Mouse (Mus musculus): ENCODE measurements around the gene Liph.
"Not testable (repeated sequence)": the region's sequence is repeated elsewhere in the genome, so short reads cannot be mapped to it uniquely, and the experiment has no call there.

Gene Liph

GRCm38 (mm10) chr16:21976203-21976602 is 19.3 kb downstream of the Liph start:
- no peak for DNase-seq (ENCODE audit: low spot score)

GRCm38 (mm10) chr16:21971446-21971845 is 24.0 kb downstream of the Liph start:
- DNase-seq (ENCODE audit: low spot score): no peak

GRCm38 (mm10) chr16:21970536-21970935 is 24.9 kb downstream of the Liph start:
- peak; percentile 9 for DNase-seq (ENCODE audit: low spot score)

GRCm38 (mm10) chr16:21969874-21970273 is 25.6 kb downstream of the Liph start:
- no peak for DNase-seq (ENCODE audit: low spot score)

GRCm38 (mm10) chr16:21965576-21965975 is 29.9 kb downstream of the Liph start:
- no peak for DNase-seq (ENCODE audit: low spot score)

GRCm38 (mm10) chr16:21955591-21955990 is 39.9 kb downstream of the Liph start:
- no peak for DNase-seq (ENCODE audit: low spot score)

- DNase-seq (ENCODE audit: low spot score): peak; percentile 91
These were observed 48.4 kb downstream of the Liph start, which contains the start of gene Tmem41a for GRCm38 (mm10) chr16:21946761-21947715. Tmem41a (minus strand) TSS chr16:21947552.

GRCm38 (mm10) chr16:21928471-21928870 is 67.0 kb downstream of the Liph start:
- DNase-seq (ENCODE audit: low spot score): no peak

GRCm38 (mm10) chr16:21916681-21917080 is 78.8 kb downstream of the Liph start:
- DNase-seq (ENCODE audit: low spot score): no peak

GRCm38 (mm10) chr16:21913347-21913746 is 82.1 kb downstream of the Liph start:
- no peak for DNase-seq (ENCODE audit: low spot score)

- DNase-seq (ENCODE audit: low spot score): not testable (repeated sequence)
These were observed 86.6 kb downstream of the Liph start for GRCm38 (mm10) chr16:21908906-21909305.

GRCm38 (mm10) chr16:21906902-21907301 is 88.6 kb downstream of the Liph start:
- DNase-seq (ENCODE audit: low spot score): no peak

- no peak for DNase-seq (ENCODE audit: low spot score)
These were observed 89.5 kb downstream of the Liph start for GRCm38 (mm10) chr16:21905996-21906395.

- no peak for DNase-seq (ENCODE audit: low spot score)
These were observed 90.8 kb downstream of the Liph start for GRCm38 (mm10) chr16:21904636-21905035.

Data from yolk sac, embryonic 10.5 days (tissue).